Mouse (Mus musculus): ENCODE results near the gene Thsd4. TPM values are rescaled to one million over a fixed set of nuclear protein-coding genes. Genes with fewer than 3 reads are reported as not detected.

Thsd4 gene
- polyA plus RNA-seq, 1 experiment from 2014 or later: 38.7 TPM

GRCm38 (mm10) chr9:60008936-60009335 is 512.9 kb downstream of the Thsd4 start:
- Histone ChIP-seq H3K9me3 (ENCODE audit: control insufficient read depth, low read length) (no peaks in the 10 kb centered on the region), H3K27me3 (ENCODE audit: control insufficient read depth, insufficient read depth, low read length) (no peaks in the 10 kb centered on the region), H3K4me3 (ENCODE audit: low read length) (no peak overlapping the region), H3K27ac (ENCODE audit: low read depth, low read length) (no peak overlapping the region), H3K36me3 (ENCODE audit: control insufficient read depth, insufficient read depth, low read length) (no peaks in the 10 kb centered on the region), H3K4me2 (replicated peaks; ENCODE audit: low read depth, low read length) (no peak overlapping the region), H3K4me1 (ENCODE audit: control insufficient read depth, insufficient read depth, low read length) (no peaks in the 10 kb centered on the region), H3K9ac (ENCODE audit: low read depth, low read length) (no peak overlapping the region)
- WGBS: 57% methylated on average over 7 of the region's 7 CpGs
- ATAC-seq (ENCODE audit: low FRiP score, low TSS enrichment): no peak

DNA sequence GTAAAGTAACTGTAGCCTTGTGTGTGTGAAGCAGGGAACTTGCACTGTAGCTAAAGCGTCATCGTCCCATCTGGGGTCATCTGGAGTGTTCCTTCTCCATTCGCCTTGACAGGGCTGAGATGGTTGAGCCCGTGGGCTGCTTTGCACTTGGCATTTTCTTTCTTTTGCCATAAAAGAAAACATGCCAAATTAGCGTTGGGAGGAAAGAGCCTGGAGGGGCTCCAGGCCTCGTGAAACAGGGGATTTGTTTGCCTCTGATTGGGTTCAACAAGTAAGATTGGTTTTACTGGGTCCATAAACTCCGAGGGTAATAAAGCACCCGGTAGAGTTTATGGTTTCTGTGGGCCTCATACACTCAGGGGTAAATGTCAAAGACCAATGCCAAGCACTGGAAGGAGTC is 519.5 kb downstream of the Thsd4 start:
- no peaks in the 10 kb centered on the region for H3K36me3 ChIP-seq (ENCODE audit: control insufficient read depth, insufficient read depth, low read length)
- H3K4me3 ChIP-seq (ENCODE audit: low read length): no peak overlapping the region
- H3K9ac ChIP-seq (ENCODE audit: low read depth, low read length): no peak overlapping the region
- no peaks in the 10 kb centered on the region for H3K9me3 ChIP-seq (ENCODE audit: control insufficient read depth, low read length)
- no peak overlapping the region for H3K4me2 ChIP-seq (replicated peaks; ENCODE audit: low read depth, low read length)
- WGBS: 39% methylated on average over 8 of the region's 8 CpGs
- no peaks in the 10 kb centered on the region for H3K4me1 ChIP-seq (ENCODE audit: control insufficient read depth, insufficient read depth, low read length)
- no peak overlapping the region for H3K27ac ChIP-seq (ENCODE audit: low read depth, low read length)
- ATAC-seq (ENCODE audit: low FRiP score, low TSS enrichment): no peak
- H3K27me3 ChIP-seq (ENCODE audit: control insufficient read depth, insufficient read depth, low read length): no peaks in the 10 kb centered on the region

DNA sequence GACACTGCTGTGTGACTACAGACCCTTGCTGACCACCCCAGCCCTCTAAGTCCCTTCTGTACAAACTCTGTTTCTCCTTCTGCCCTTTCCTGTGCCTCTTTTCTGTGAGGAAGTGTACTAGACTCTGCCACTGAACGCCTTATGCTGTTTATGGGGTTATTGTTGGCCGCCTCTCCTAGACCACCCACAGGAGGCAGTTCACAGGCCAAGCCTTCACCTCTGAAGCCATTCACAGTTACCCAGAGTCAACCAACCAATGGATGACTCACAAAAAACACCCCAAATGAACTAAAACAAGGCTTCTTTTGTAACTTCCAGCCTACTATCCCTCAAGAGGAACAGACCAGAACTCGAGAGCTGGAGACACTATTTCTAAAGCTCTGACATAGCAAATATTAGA is 520.4 kb downstream of the Thsd4 start:
- Histone ChIP-seq H3K27ac (ENCODE audit: low read depth, low read length) (no peak overlapping the region), H3K4me2 (replicated peaks; ENCODE audit: low read depth, low read length) (no peak overlapping the region)

DNA sequence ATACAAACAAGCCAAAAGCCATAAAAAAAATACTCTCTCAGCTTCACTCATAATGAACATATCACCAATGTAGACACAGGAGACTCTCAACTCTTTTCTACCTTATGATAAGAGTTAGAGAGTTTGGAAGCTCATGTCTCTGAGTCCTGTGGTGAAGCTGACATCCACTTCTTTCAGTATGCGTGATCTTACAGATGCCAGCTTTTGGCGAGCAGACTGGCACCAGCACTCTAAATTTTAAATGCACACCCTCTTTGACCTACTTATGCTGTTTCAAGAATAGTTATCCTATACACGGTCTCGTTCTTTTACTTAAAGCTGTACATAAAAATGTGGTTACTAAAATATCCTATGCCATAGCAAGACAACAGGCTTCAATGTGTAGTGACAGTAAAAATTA is 524.1 kb downstream of the Thsd4 start:
- H3K27me3 ChIP-seq (ENCODE audit: control insufficient read depth, insufficient read depth, low read length): no peaks in the 10 kb centered on the region
- H3K4me1 ChIP-seq (ENCODE audit: control insufficient read depth, insufficient read depth, low read length): no peaks in the 10 kb centered on the region
- WGBS: 91% methylated on average over 4 of the region's 4 CpGs
- no peak overlapping the region for H3K27ac ChIP-seq (ENCODE audit: low read depth, low read length)
- no peaks in the 10 kb centered on the region for H3K9me3 ChIP-seq (ENCODE audit: control insufficient read depth, low read length)
- no peak for ATAC-seq (ENCODE audit: low FRiP score, low TSS enrichment)
- no peak overlapping the region for H3K4me2 ChIP-seq (replicated peaks; ENCODE audit: low read depth, low read length)
- no peak overlapping the region for H3K9ac ChIP-seq (ENCODE audit: low read depth, low read length)
- H3K36me3 ChIP-seq (ENCODE audit: control insufficient read depth, insufficient read depth, low read length): 0 out of 2 replicates have a peak, but pooled peaks cover 2% of the 10 kb centered on the region
- H3K4me3 ChIP-seq (ENCODE audit: low read length): no peak overlapping the region

More for the DNA sequence above, 520.4 kb downstream of the Thsd4 start:
- Histone ChIP-seq H3K4me3 (ENCODE audit: low read length) (no peak overlapping the region), H3K9ac (ENCODE audit: low read depth, low read length) (no peak overlapping the region), H3K4me1 (ENCODE audit: control insufficient read depth, insufficient read depth, low read length) (no peaks in the 10 kb centered on the region), H3K36me3 (ENCODE audit: control insufficient read depth, insufficient read depth, low read length) (0 out of 2 replicates have a peak, but pooled peaks cover 1% of the 10 kb centered on the region), H3K27me3 (ENCODE audit: control insufficient read depth, insufficient read depth, low read length) (no peaks in the 10 kb centered on the region), H3K9me3 (ENCODE audit: control insufficient read depth, low read length) (no peaks in the 10 kb centered on the region)
- no peak for ATAC-seq (ENCODE audit: low FRiP score, low TSS enrichment)
- WGBS: 68% methylated on average over 3 of the region's 3 CpGs

DNA sequence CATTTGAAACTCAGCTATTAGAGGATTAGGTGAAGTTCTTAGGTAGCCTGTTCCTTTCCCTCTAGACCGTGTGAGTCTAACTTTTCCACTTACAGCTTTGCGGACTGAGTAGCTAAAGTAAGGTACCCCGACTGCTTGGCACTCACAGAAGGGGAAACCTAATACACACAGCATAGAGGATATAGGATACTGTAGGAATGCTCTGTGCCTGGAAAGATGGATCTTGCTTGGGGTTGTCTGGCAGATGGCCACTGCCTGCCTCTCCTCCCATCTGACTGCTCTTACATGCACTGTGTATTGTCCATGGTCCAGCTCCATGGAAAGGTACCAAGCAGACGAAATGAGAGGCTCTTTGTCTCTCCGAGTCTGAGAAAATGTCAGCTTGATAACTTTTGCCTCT is 530.4 kb downstream of the Thsd4 start:
- Histone ChIP-seq H3K9ac (ENCODE audit: low read depth, low read length) (no peak overlapping the region), H3K27ac (ENCODE audit: low read depth, low read length) (no peak overlapping the region), H3K9me3 (ENCODE audit: control insufficient read depth, low read length) (no peaks in the 10 kb centered on the region), H3K36me3 (ENCODE audit: control insufficient read depth, insufficient read depth, low read length) (peaks cover 5% of the 10 kb centered on the region; the same call in 1 of the 2 replicates), H3K4me3 (ENCODE audit: low read length) (no peak overlapping the region), H3K27me3 (ENCODE audit: control insufficient read depth, insufficient read depth, low read length) (no peaks in the 10 kb centered on the region), H3K4me1 (ENCODE audit: control insufficient read depth, insufficient read depth, low read length) (no peaks in the 10 kb centered on the region), H3K4me2 (replicated peaks; ENCODE audit: low read depth, low read length) (no peak overlapping the region)
- 67% methylated on average over 5 of the region's 5 CpGs for WGBS
- ATAC-seq (ENCODE audit: low FRiP score, low TSS enrichment): peak; percentile 49; the same call in 1 of the 2 replicates

DNA sequence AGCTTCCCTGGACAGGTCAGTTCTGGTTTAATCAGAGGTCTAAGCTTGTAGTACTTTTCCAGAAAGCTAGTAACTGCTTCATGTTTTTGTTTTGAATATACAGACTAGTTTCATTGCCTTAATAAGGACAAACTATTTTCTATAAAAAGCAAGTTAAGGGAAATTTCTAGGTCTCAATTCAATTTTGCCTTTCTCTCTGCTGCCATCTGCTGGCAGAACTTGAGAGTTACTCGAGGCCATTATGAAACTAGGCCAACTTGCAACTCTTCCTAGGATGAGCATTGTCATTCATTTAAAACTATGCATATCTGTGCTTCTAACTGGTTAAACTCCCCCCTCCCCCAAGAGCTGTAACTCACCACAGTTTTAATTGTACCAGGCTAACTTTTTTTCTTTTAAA is 532.0 kb downstream of the Thsd4 start:
- 2% methylated on average over 1 of the region's 1 CpGs for WGBS
- peaks cover 5% of the 10 kb centered on the region; the same call in 1 of the 2 replicates for H3K36me3 ChIP-seq (ENCODE audit: control insufficient read depth, insufficient read depth, low read length)
- ATAC-seq (ENCODE audit: low FRiP score, low TSS enrichment): no peak
- H3K27ac ChIP-seq (ENCODE audit: low read depth, low read length): no peak overlapping the region
- no peaks in the 10 kb centered on the region for H3K27me3 ChIP-seq (ENCODE audit: control insufficient read depth, insufficient read depth, low read length)
- H3K4me3 ChIP-seq (ENCODE audit: low read length): no peak overlapping the region
- H3K4me2 ChIP-seq (replicated peaks; ENCODE audit: low read depth, low read length): no peak overlapping the region
- H3K4me1 ChIP-seq (ENCODE audit: control insufficient read depth, insufficient read depth, low read length): no peaks in the 10 kb centered on the region
- no peaks in the 10 kb centered on the region for H3K9me3 ChIP-seq (ENCODE audit: control insufficient read depth, low read length)
- H3K9ac ChIP-seq (ENCODE audit: low read depth, low read length): no peak overlapping the region

DNA sequence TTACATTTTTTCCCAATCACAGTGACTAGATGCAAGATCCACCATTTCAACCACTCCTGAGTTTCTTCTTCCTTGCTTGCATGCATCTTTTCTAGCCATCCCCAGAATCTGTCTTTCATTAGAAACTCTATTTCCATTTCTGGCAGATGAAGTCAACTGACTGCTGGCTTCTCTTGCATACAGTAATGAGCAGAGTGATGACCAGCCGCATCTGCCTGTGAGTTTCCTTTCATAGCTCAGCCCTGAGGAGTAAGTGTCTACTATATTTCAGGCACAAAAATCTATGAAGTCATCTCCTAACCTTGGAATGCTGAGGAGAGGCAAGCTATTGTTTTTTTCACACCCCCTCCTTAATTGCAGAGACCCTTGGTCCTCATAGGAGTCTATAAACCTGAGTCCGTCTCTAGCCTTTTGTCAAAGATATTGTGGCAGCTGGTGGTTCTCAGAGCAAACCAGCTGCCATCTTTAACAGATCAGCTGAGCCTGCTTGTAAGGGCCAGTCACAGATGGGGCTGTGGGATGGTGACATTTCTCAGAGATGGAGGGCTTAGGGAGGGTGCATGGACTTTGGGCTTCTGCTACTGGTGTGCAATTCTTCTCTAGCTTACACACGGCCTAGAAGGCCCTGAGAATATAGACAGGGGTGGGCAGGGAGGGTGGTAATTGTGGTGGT is 535.8 kb downstream of the Thsd4 start:
- no peak for ATAC-seq (ENCODE audit: low FRiP score, low TSS enrichment)
- Histone ChIP-seq H3K4me3 (ENCODE audit: low read length) (no peak overlapping the region), H3K27me3 (ENCODE audit: control insufficient read depth, insufficient read depth, low read length) (no peaks in the 10 kb centered on the region), H3K36me3 (ENCODE audit: control insufficient read depth, insufficient read depth, low read length) (peaks cover 8% of the 10 kb centered on the region; the same call in 1 of the 2 replicates), H3K4me1 (ENCODE audit: control insufficient read depth, insufficient read depth, low read length) (no peaks in the 10 kb centered on the region), H3K27ac (ENCODE audit: low read depth, low read length) (no peak overlapping the region), H3K9me3 (ENCODE audit: control insufficient read depth, low read length) (no peaks in the 10 kb centered on the region), H3K9ac (ENCODE audit: low read depth, low read length) (no peak overlapping the region), H3K4me2 (replicated peaks; ENCODE audit: low read depth, low read length) (no peak overlapping the region)
- WGBS: 83% methylated on average over 3 of the region's 3 CpGs

- no peak overlapping the region for H3K9ac ChIP-seq (ENCODE audit: low read depth, low read length)
- 74% methylated on average over 2 of the region's 2 CpGs for WGBS
- H3K27me3 ChIP-seq (ENCODE audit: control insufficient read depth, insufficient read depth, low read length): no peaks in the 10 kb centered on the region
- H3K4me2 ChIP-seq (replicated peaks; ENCODE audit: low read depth, low read length): no peak overlapping the region
- no peak overlapping the region for H3K27ac ChIP-seq (ENCODE audit: low read depth, low read length)
- H3K9me3 ChIP-seq (ENCODE audit: control insufficient read depth, low read length): no peaks in the 10 kb centered on the region
- no peaks in the 10 kb centered on the region for H3K4me1 ChIP-seq (ENCODE audit: control insufficient read depth, insufficient read depth, low read length)
- ATAC-seq (ENCODE audit: low FRiP score, low TSS enrichment): no peak
- peaks cover 7% of the 10 kb centered on the region; the same call in 1 of the 2 replicates for H3K36me3 ChIP-seq (ENCODE audit: control insufficient read depth, insufficient read depth, low read length)
- no peak overlapping the region for H3K4me3 ChIP-seq (ENCODE audit: low read length)
Observed at GRCm38 (mm10) chr9:59981116-59981515, 540.7 kb downstream of the Thsd4 start.

DNA sequence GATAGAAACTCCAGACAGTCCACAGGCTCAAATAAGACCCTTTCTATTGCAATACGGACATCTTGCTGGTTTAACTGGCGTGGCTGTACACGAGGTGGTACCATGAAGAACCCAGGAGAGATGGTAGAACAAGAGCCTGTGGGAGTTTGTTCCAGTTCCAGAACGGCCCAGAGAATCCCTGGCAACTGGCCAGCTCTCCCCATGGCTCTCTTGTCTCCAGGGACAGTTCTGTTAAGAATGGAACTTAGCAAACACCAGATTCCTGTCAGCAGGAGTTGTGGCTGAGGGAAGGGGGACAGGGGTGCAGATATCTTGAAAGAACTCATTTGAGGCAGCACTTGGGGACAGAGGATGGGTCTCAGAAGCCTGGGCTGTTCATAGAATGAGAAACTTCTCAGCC is 550.6 kb downstream of the Thsd4 start:
- no peak overlapping the region for H3K9ac ChIP-seq (ENCODE audit: low read depth, low read length)
- no peak overlapping the region for H3K4me2 ChIP-seq (replicated peaks; ENCODE audit: low read depth, low read length)
- no peaks in the 10 kb centered on the region for H3K27me3 ChIP-seq (ENCODE audit: control insufficient read depth, insufficient read depth, low read length)
- ATAC-seq (ENCODE audit: low FRiP score, low TSS enrichment): no peak
- H3K9me3 ChIP-seq (ENCODE audit: control insufficient read depth, low read length): no peaks in the 10 kb centered on the region
- H3K4me3 ChIP-seq (ENCODE audit: low read length): no peak overlapping the region
- H3K4me1 ChIP-seq (ENCODE audit: control insufficient read depth, insufficient read depth, low read length): no peaks in the 10 kb centered on the region
- H3K27ac ChIP-seq (ENCODE audit: low read depth, low read length): no peak overlapping the region
- H3K36me3 ChIP-seq (ENCODE audit: control insufficient read depth, insufficient read depth, low read length): peaks cover 2% of the 10 kb centered on the region; the same call in 1 of the 2 replicates
- 81% methylated on average over 4 of the region's 4 CpGs for WGBS

Measured in kidney, embryonic 14.5 days (tissue).